Mouse (Mus musculus) lung, adult 18-20 months (tissue): ENCODE results near the gene Dnajb4.

Experiments used
- DNase-seq, 2 experiments: peaks; one replicate each; pipeline ENCODE4 v3.0.0; 2022; ENCODE audit warnings: mixed read lengths in 2 of 2

Gene Dnajb4

DNA sequence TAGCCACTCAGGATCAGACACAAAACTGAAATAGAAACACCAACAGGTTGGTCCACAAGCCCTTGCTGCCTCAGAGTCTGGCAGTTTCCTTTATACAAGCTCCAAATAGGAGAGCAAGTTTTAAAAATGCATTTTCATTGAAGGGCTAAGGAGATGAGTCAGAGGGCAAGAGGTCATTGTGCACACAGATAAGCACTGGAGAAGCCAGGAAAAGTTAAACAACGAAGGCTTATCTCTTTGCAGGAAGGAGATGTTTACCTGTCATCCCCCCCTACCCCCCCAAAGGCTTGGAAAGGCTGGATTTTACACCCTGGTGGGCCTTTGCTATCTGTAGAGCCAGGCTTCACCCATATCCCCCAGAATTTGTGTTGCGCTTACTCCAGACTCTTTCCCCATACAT is 38.9 kb downstream of the Dnajb4 start:
- no peak for DNase-seq

- DNase-seq: peak in 1 of 2 experiments; percentile 28
These were observed 39.7 kb downstream of the Dnajb4 start for GRCm38 (mm10) chr3:152170407-152170806.

DNA sequence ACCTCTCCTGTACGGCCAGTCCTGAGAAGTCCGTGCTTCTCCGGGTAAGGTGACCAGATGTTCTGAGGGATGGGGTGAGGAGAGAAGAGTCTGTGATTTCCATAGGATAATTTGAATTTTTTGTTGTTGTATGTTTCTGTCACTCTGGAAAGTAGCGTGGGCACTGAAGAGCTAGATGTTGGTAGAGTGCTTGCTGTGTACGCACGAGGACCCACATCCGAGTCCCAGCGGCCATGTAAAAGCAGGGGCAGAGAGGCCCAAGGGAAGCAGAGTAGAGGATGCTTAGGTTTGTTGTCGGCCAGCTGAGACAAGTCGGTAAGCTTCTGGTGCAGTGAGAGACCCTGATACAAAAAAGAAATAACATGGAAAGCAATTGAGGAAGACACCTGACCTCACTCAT is 42.1 kb downstream of the Dnajb4 start:
- no peak for DNase-seq

GRCm38 (mm10) chr3:152166699-152167451 is 43.2 kb downstream of the Dnajb4 start:
- DNase-seq: no peak

- DNase-seq: peak in 1 of 2 experiments; percentile 20
These were observed 44.0 kb downstream of the Dnajb4 start, which contains the start of gene Gipc2 for GRCm38 (mm10) chr3:152166099-152166423. Gene Gipc2, minus strand, starts transcription at chr3:152166230.

DNA sequence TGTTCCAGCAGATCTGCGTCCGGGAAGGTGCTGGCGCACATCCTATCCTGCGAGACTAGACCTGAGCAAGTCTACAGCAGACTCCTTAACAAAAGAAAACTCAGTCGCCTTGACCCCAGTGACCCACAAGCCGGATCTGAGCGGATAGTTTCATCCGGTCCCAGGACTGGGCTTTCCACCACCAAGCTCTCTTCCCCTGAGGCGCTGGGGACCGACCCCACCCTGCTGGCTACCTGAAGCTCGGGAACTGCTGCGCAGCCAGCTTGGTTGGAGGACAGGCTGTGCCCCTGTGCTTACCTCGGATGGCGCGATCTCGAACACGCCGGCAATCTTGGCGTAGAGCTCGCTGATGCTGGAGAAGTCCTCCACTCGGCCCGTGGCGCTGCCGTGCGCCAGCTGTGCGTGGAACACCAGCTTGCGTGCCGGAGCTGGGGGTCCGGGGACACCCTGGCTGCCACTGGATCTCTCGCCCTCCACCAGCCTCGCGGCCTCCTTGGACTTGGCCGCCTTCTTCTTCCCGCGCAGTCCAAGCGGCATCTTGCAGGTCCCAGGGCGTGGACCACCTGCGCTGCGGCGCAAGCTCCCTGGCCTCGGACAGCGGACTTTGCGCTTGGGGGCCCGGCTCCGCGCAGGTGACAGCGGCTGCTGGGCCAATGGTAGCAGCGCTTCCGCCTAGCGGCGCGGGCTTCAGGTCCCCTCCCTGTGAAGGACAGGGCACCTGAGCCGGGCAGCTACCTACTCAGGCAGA is 44.6 kb downstream of the Dnajb4 start:
- DNase-seq: peak; percentile 70 to 75

DNA sequence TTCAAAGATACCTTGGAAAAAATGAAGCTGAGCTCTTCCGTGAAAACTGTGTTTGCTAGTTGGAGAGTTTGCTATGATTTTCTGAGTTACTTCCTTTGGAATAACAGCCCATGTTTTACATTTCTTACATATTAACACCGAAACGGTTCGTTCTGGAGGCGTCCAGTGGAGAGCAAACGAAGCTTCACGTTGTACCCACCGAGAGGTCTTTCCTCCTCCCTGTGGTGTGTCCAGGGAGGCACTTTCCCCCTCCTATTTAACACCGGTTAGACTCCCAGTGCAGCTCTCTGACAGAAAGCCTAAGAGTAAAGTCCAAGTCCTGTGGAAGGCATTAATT is 45.1 kb downstream of the Dnajb4 start:
- DNase-seq: no peak

DNA sequence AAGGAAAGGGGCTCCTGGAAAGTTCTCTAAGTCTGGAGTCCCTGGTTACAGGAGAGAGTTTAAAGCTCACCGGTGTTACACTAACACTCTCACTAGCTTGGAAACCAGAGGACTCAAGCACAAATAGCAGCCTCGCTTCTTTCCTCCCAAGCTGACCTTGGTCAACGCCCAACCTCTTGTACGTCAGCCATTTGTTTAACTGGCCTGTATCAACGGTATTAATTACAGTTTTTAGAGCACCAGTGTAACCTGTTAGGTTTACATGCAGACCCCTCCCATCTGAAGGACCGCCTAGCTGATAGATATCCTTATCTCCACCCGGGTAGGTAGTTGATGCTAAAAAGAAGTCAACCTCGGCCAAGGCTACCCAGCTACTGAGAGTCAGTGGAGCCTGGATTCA is 46.8 kb downstream of the Dnajb4 start:
- DNase-seq: peak in 1 of 2 experiments; percentile 54

GRCm38 (mm10) chr3:152160607-152161006 is 49.5 kb downstream of the Dnajb4 start:
- DNase-seq: peak; percentile 34 to 54

GRCm38 (mm10) chr3:152159321-152159720 is 50.8 kb downstream of the Dnajb4 start:
- no peak for DNase-seq

GRCm38 (mm10) chr3:152158344-152159291 is 51.5 kb downstream of the Dnajb4 start:
- DNase-seq: no peak

GRCm38 (mm10) chr3:152156816-152157496 is 53.1 kb downstream of the Dnajb4 start:
- DNase-seq: no peak

DNA sequence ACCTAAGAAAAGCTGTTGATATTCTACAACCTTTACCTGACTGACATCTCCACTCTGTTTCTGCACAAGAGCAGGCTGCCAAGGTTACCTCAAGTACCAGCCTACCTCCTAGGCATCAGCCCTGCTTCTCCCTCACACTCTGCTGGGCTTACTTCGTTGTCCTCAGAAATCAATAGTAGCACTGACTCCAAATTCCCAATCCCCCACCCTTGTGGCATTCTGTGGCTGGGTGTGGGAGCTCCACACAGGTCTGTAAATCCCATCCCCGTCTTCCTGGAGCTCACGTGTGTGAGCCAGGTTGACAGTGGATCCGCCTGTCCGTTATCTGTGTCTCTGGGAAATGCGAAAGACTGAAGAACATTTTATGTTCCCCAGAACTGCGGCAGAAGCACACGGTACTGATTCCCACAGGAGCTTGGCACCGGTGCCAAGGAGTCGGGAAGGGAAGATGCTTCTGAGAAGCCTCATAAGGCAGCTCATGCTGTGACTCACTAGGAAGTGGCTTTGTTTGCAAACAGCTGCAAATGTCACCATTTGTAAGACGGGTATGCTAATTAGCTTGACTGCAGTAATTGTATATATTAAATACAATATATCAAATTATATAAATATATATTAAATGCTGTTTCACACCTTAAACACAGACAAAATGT is 54.7 kb downstream of the Dnajb4 start:
- DNase-seq: no peak

DNA sequence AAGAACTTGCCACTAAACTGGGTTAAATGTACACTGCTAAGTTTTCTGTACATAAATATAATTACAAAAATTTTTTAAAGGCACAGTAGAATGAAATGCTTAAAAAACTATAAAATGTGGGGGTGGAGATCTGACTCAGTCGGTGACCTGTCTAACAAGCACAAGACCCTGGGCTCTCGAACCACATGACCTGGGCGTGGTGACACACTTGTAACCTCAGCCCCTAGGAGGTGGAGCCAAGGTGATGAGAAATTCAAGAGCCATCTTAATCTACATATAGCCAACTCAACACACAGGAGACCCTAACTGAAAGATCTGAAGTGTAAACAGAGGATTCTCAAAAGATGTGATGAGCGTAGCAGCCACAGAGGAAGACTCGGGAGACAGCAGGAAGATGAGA is 56.0 kb downstream of the Dnajb4 start:
- no peak for DNase-seq

DNA sequence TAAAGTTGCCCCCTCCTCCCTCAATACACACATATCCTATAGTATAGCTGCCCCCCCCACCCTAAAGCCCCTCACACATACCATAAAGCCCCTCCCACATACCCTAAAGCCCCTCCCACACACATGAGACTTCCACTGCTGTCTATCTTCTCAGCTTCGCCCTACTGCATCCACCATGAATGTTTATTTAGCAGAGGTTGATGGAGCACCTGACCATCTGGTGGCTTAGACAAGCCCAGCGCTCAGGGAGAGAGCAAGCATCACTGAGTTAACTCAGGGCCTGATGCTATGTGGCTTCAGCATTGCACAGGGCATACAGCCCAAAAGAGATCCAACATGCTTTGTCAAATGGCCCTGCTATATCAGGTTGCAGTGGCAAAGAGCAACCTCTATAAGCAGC is 57.0 kb downstream of the Dnajb4 start:
- DNase-seq: no peak

DNA sequence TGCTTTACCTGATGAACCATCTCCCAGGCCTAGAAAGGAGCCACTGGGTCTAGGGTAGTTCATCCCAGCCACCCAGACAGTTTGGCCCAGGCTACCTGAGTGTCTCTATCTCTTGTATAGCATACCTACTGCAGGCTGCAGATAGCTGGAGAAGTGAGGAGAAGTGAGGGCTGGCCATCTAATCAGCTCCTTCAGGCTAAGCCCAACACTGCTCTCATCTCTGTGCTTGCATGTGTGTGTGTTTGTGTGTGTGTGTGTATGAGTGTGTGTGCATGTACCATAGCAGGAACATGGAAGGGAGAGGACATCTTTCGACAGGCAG is 57.7 kb downstream of the Dnajb4 start:
- DNase-seq: no peak

DNA sequence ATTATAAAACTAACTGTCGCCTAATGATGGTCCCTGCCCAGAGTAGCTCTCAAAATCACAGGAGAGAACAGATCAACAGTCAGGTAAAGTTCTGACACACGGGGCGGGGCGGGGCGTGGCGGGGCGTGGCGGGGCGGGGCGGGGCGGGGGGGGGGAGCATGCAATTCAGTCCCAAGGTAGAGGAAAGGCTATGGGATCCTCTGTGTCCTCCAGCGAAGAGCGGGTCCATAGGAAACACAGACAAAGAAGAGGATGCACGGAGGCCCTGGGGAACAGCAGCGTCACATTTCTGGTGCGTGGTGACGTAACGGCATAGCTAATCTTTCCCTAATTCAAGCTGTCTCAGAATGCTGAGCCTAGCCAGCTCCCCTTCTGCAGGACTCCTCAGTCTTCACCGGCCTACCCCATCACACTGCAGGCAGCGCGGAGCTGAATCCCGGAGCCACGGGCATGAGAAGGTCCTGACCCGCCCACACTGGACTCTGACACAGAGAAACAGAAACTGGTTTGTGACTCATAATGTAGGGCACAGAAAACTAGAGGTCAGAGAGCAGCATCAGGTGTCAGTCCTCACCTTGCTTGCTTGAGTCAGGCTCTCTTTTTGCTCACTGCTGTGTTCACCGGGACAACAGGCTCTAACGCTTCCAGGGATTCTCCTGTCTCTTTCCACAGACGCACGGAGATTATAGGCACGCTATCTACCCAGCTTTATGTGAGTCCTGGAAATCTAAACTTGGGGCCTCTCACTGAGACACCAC is 58.2 kb downstream of the Dnajb4 start:
- DNase-seq: no peak

DNA sequence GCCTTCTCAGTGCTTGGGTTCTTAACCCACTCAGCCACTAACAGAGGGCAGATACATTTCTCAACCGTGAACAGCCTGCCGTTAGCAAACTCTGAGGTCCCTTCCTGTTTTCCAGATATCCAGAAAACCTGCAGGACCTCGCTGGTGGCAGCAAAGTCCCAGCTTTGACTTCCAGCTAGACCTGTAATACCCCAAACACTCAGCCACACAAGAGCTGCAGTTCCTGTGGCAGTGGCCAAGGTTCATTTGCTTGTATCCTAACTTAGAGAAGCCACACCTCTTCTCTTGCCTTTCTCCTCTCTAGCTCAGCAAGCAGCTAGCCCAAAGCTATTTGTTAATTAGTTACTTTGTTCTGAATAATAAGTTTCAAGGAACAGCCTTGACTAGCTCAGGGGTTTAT is 60.2 kb downstream of the Dnajb4 start:
- peak in 1 of 2 experiments; percentile 27 for DNase-seq

DNA sequence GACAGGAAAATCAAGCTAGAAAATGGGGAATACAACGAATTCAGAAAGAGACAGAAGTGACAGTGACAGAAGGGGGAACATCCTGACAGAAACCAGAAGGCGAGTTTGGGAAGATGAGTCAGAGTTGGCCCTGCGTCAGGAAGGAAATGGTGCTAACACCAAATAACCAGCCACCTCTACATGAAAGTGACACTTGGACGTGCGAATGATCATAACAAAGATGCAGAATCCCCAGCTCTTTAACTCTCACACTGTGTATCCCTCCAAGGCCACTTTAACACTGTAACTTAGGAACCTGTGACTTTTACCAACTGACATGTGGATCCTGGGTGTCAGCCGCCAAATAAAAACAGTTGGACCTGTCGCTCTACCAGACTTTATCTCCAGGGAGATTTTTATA is 60.7 kb downstream of the Dnajb4 start:
- no peak for DNase-seq

GRCm38 (mm10) chr3:152147085-152147831 is 62.8 kb downstream of the Dnajb4 start:
- DNase-seq: no peak

DNA sequence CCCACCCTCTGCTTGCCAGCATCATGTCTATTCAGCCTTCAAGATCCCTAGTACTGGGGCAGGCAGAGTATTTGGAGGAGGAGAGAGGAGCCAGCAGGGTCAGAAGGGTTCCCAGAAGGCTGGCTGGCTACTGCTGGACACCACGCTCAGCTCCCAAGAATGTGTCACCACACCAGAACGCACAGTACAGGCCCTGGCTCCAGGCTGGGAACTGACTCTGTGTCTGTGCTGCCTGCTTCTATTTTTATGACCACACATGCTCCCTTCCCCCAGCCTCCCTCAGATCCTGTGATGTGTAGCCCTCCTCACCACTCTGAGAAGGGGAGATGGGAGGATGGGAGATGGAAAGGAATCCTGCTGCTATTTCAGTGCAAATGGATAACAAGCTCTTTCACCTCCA is 64.9 kb downstream of the Dnajb4 start:
- peak; percentile 48 to 58 for DNase-seq
